Mouse (Mus musculus): ENCODE measurements around the gene Bach1.

DNA sequence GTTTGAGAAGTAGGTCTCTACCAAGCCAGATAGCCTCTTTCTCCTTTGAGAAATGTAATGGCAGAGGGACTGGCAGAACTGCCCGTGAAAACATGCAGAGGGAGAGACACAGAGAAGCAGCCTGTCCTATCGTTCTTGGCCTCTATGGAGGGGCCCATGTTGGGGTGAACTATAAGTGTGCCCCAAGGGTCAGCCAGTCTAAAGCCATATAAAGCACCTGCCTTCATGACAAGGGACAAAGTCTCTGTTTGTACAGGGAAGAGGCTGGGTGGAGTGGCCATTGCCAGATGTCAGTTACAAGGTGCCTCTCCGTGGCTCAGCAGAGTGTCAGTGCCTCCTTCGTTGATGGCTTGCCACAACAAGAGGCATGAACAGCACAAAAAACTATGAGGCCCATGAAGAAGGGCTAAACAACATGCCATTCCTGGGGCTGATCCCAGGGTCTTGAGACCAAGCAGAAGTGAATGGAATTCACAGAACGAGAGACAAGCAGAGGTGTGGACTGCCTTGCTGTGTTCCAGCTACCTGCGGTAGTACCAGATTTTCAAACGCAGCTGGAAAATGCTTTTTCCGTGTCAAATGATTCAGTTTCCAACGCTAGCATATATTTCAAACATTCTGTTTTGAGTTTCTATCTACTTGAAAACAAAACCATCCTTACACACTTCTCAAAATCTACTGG lies 42.4 kb downstream of the Bach1 start:
- TF ChIP-seq EP300 (IDR thresholded peaks at IDR 0.05; ENCODE audit: low read depth) (no peak), CTCF (IDR thresholded peaks at IDR 0.05; ENCODE audit: low read depth) (no peak)

Measured in heart, postnatal 0 days (tissue).